ENCODE assay signal across 8 mouse cellular contexts in genomic region chr2:178565368-178565818, GRCm38 (mm10).
DNase-seq lines count a peak whose midpoint lies in the region; ATAC-seq lines count a peak whose summit lies in the region.
"Had no signal": no experiment of that assay in that cellular context is flagged by ENCODE, and none has a peak within 500 bp of the region (broad histone marks: within the 10 kb centered on the region; RNA-seq: fewer than 3 reads in every experiment).

No protein-coding gene starts in this region.

- 81% methylated on average over 8 of the region's 8 CpGs for WGBS in midbrain, embryonic 14.5 days

- H3K9me3 ChIP-seq in midbrain, embryonic 14.5 days (ENCODE audit: control insufficient read depth, low read length) = no peaks in the 10 kb centered on the region

- no peak overlapping the region for H3K27ac ChIP-seq in midbrain, embryonic 14.5 days (replicated peaks; ENCODE audit: low read depth, low read length)

- H3K27me3 ChIP-seq in midbrain, embryonic 14.5 days (ENCODE audit: control insufficient read depth, insufficient read depth, low read length) = no peaks in the 10 kb centered on the region

- no peaks in the 10 kb centered on the region for H3K36me3 ChIP-seq in midbrain, embryonic 14.5 days (ENCODE audit: control insufficient read depth, insufficient read depth, low read length)

- H3K4me2 ChIP-seq in midbrain, embryonic 14.5 days (ENCODE audit: low read length) = no peak overlapping the region

- H3K4me1 ChIP-seq in midbrain, embryonic 14.5 days (ENCODE audit: control insufficient read depth, insufficient read depth, low read length) = no peaks in the 10 kb centered on the region

- H3K4me3 ChIP-seq in midbrain, embryonic 14.5 days (replicated peaks; ENCODE audit: low read depth, low read length) = no peak overlapping the region

- H3K9ac ChIP-seq in midbrain, embryonic 14.5 days (replicated peaks; ENCODE audit: low read length) = no peak overlapping the region

- peak; percentile 81 for ATAC-seq in megakaryocyte-erythroid progenitor cell, adult 5-6 weeks (replicated peaks; ENCODE audit: low FRiP score, low TSS enrichment, poor library complexity, severe bottlenecking)
- ATAC-seq in midbrain, embryonic 14.5 days (ENCODE audit: low FRiP score, low TSS enrichment) = no peak

- peak; percentile 40 for DNase-seq in layer of hippocampus, adult 11-12 months (ENCODE audit: low spot score)
- DNase-seq in layer of hippocampus, adult 9-10 months (ENCODE audit: low spot score) = no peak
- DNase-seq in frontal cortex, adult 2 months (ENCODE audit: extremely low spot score in 1 of 2, low spot score in 1 of 2) = peak; percentile 85 to 93
- DNase-seq in kidney, postnatal 36 days = peak; percentile 43 to 61
- DNase-seq in midbrain, embryonic 14.5 days = no peak
- no peak for DNase-seq in gastrocnemius, postnatal 4 days (ENCODE audit: low spot score in 2 of 2)
- DNase-seq: gastrocnemius, postnatal 25 days had no signal

Comparison
In these comparisons a context has a peak if more than half of its experiments do, and no peak if none do; other contexts are left out.
1. DNase-seq: peak in layer of hippocampus, adult 11-12 months (single experiment), frontal cortex, adult 2 months (2 of 2) and kidney, postnatal 36 days (2 of 2); none in layer of hippocampus, adult 9-10 months (single experiment), midbrain, embryonic 14.5 days (single experiment) and gastrocnemius, postnatal 4 days (0 of 2).